Mouse (Mus musculus) forebrain, embryonic 11.5 days (tissue): Measurements from ENCODE around the gene Sacs. TPM values are rescaled to one million over a fixed set of nuclear protein-coding genes. Genes with fewer than 3 reads are reported as not detected.

Experiments used
- ATAC-seq: fragments of 200-750 bp; cut with Nextera tagmentation; replicated peaks from 2 replicates; pipeline ENCODE4 v1.8.0; 2017; ENCODE audit warnings: moderate TSS enrichment; ENCODE audit not compliant: low FRiP score
- DNase-seq: peaks from one replicate; pipeline ENCODE4 v3.0.0-alpha.2; 2017; ENCODE audit warnings: low spot score
- H3K27ac ChIP-seq: fragments of 300-500 bp; sonication (generic); 2 replicates; pipeline ENCODE4 v1.5.1; 2014; ENCODE audit warnings: low read depth, low read length
- H3K27me3 ChIP-seq: fragments of 300-500 bp; sonication (generic); 2 replicates; pipeline ENCODE4 v1.6.1; 2014; ENCODE audit warnings: mild to moderate bottlenecking, low read length, mixed read lengths; ENCODE audit not compliant: control insufficient read depth, insufficient read depth
- H3K36me3 ChIP-seq: fragments of 300-500 bp; sonication (generic); 2 replicates; pipeline ENCODE4 v1.6.1; 2014; ENCODE audit warnings: mild to moderate bottlenecking, low read length, moderate library complexity, mixed read lengths; ENCODE audit not compliant: control insufficient read depth, insufficient read depth
- H3K4me1 ChIP-seq: fragments of 300-500 bp; sonication (generic); replicated peaks from 2 replicates; pipeline ENCODE4 v1.6.1; 2014; ENCODE audit warnings: low read length, mixed read lengths; ENCODE audit not compliant: control insufficient read depth, insufficient read depth
- H3K4me2 ChIP-seq: fragments of 300-500 bp; sonication (generic); 2 replicates; pipeline ENCODE4 v1.6.1; 2014; ENCODE audit warnings: low read depth, mild to moderate bottlenecking, low read length, moderate library complexity, mixed read lengths; ENCODE audit not compliant: severe bottlenecking
- H3K4me3 ChIP-seq: fragments of 300-500 bp; sonication (generic); 2 replicates; pipeline ENCODE4 v1.5.1; 2014; ENCODE audit warnings: low read depth, low read length
- H3K9ac ChIP-seq: fragments of 300-500 bp; sonication (generic); 2 replicates; pipeline ENCODE4 v1.6.1; 2014; ENCODE audit warnings: low read length
- H3K9me3 ChIP-seq: fragments of 300-500 bp; sonication (generic); 2 replicates; pipeline ENCODE4 v1.6.1; 2016; ENCODE audit warnings: low read length, mixed read lengths; ENCODE audit not compliant: control insufficient read depth
- WGBS: fragments of 180-500 bp; shearing (Covaris S2); extraction: QIAGEN DNeasy Blood & Tissue Kit; methylation state at CpG from one replicate; pipeline ENCODE4 v1.1.7; 2014; 5-methylcytosine and 5-hydroxymethylcytosine counted together
- polyA plus RNA-seq: library from polyadenylated mRNA; unstranded; fragments of >200 nt; fragmentation: Nextera tagmentation; extraction: Ambion mirVana; gene quantifications from 2 replicates; pipeline ENCODE4 v1.2.1, GENCODE M21; 2014

Gene Sacs
- polyA plus RNA-seq, 1 experiment from 2014 or later: 6.0 TPM

DNA sequence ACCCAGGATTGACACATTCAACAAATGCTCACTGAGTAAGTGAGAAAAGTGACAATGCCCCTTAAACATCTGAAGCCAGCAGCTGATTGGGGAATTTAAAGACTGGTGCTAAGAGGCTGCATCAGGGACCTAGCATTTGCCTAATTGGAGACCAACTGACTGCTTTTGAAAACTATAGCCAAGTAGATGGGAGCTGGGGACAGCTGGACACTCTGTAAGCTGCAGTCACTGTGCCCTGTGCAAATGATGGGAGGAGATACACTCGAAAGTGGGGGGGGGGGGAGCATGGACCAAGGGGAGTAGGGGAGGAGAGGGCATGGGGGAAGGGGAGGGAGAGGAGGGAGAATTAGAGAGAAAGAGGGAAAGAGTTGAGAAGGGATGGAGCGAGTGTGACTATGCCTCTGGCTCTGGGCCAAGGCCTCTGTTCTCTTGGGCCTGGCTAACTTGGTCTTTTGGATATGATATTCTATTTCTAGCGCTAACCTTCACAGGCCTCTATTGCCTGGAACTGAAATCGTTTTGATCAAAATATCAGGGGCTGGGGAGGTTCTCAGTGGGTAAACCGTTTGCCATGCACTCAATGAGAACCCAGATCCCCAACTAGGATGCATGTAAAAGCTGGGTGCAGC, 97.7 kb downstream of the Sacs start:
- no peak overlapping the region for H3K27ac ChIP-seq
- H3K36me3 ChIP-seq: no peaks in the 10 kb centered on the region
- no peak overlapping the region for H3K4me3 ChIP-seq
- H3K4me2 ChIP-seq: no peak overlapping the region
- no peak overlapping the region for H3K9ac ChIP-seq
- WGBS: 57% methylated on average over 5 of the region's 5 CpGs
- no peaks in the 10 kb centered on the region for H3K4me1 ChIP-seq
- no peak for DNase-seq
- ATAC-seq: no peak
- H3K9me3 ChIP-seq: no peaks in the 10 kb centered on the region
- no peaks in the 10 kb centered on the region for H3K27me3 ChIP-seq

DNA sequence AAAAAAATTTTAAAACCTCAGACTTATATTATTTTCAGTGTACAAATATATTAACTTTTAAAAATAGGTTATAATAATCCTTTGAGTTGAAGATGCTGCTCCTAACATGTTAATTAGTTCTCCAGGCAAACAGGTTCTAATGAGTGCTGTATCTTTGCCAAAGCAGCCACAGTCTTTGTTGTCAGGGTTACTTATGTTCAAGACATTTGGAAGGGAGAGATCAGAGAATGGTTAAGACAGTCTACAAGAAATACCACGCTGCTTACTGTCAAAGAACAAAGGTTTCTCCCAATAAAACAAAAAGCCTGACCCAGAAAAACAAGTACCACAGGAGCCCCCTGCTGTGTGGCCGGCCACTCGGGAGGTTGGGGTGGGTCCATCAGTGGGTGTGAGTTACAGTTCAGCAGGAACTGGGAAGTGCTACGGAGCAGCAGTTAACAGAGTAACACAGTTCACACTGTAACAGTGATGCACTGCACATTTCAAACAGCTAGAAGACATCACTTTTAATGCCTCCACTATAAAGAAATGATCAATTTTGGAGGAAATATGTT, 98.9 kb downstream of the Sacs start:
- H3K9me3 ChIP-seq: no peaks in the 10 kb centered on the region
- H3K27ac ChIP-seq: no peak overlapping the region
- DNase-seq: no peak
- H3K27me3 ChIP-seq: no peaks in the 10 kb centered on the region
- no peak for ATAC-seq
- no peaks in the 10 kb centered on the region for H3K36me3 ChIP-seq
- H3K9ac ChIP-seq: no peak overlapping the region
- no peaks in the 10 kb centered on the region for H3K4me1 ChIP-seq
- no peak overlapping the region for H3K4me3 ChIP-seq
- WGBS: 36% methylated on average over 4 of the region's 4 CpGs
- H3K4me2 ChIP-seq: no peak overlapping the region

DNA sequence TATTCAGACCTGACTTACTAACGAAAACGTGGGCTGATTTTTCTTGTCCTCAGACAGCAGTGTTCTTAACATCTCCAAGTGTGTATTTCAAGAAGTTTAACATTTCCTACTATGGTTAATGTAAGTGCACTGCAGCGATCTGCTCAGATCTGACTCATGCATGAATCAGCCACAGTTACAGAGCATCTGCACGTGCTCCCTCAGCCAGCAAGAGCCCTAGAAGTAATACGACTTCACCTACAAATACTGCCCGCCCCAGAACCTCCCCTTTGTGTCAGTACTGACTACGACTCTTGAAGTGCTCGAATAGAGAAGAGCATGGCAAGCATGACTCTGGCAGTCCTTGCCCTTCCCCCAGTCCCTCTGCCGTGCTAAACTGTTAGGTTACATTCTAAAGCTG, 100.5 kb downstream of the Sacs start:
- H3K27ac ChIP-seq: no peak overlapping the region
- H3K9me3 ChIP-seq: no peaks in the 10 kb centered on the region
- H3K4me3 ChIP-seq: no peak overlapping the region
- ATAC-seq (no peak), DNase-seq (no peak)
- H3K4me2 ChIP-seq: no peak overlapping the region
- 79% methylated on average over 9 of the region's 9 CpGs for WGBS
- no peaks in the 10 kb centered on the region for H3K36me3 ChIP-seq
- no peaks in the 10 kb centered on the region for H3K4me1 ChIP-seq
- H3K27me3 ChIP-seq: no peaks in the 10 kb centered on the region
- no peak overlapping the region for H3K9ac ChIP-seq

- no peak overlapping the region for H3K27ac ChIP-seq
- no peaks in the 10 kb centered on the region for H3K27me3 ChIP-seq
- H3K4me3 ChIP-seq: no peak overlapping the region
- no peaks in the 10 kb centered on the region for H3K9me3 ChIP-seq
- H3K36me3 ChIP-seq: no peaks in the 10 kb centered on the region
- WGBS: 42% methylated on average over 6 of the region's 6 CpGs
- no peak overlapping the region for H3K4me2 ChIP-seq
- DNase-seq: no peak
- H3K4me1 ChIP-seq: no peaks in the 10 kb centered on the region
- H3K9ac ChIP-seq: no peak overlapping the region
- no peak for ATAC-seq
Measured at GRCm38 (mm10) chr14:61242611-61243010, 104.4 kb downstream of the Sacs start.

- no peak overlapping the region for H3K27ac ChIP-seq
- no peaks in the 10 kb centered on the region for H3K4me1 ChIP-seq
- H3K9ac ChIP-seq: no peak overlapping the region
- peaks cover 5% of the 10 kb centered on the region; the same call in 1 of the 2 replicates for H3K9me3 ChIP-seq
- H3K27me3 ChIP-seq: no peaks in the 10 kb centered on the region
- ATAC-seq: no peak
- H3K4me3 ChIP-seq: no peak overlapping the region
- no peaks in the 10 kb centered on the region for H3K36me3 ChIP-seq
- WGBS: 86% methylated on average over 3 of the region's 3 CpGs
- no peak for DNase-seq
- no peak overlapping the region for H3K4me2 ChIP-seq
Measured at GRCm38 (mm10) chr14:61246444-61246843, 108.2 kb downstream of the Sacs start.

DNA sequence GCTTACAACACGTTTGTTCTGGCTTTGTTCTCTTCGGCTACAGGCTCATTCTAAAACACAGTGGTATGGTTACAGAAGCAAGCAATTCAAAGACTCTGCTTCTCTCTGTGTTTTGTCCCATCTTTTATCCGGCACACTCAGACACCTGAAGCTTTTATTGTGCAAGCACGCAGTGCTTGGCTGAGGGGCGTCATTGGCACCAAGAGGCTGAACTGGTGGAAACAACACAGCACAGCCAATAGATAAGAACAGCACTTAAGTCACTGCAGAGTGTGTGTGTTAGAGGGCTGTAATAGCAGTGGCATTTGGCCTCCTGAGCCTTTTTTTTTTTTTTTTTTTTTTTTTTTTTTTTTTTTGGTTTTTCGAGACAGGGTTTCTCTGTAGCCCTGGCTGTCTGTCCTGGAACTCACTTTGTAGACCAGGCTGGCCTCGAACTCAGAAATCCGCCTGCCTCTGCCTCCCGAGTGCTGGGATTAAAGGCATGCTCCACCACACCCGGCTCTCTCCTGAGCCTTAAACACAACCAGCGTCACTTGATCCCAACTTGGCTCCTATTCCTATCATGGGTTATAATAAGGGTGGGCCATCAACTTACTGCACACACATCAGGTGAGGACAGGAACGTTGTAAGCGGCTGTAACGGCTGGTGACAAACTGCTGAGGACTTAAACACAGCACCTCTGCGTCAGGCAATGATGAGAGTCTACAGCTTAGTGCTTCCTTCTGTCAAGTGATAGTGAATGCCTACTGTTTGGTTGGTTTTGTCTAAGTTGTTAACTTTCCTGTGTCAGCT, 114.5 kb downstream of the Sacs start:
- WGBS: 87% methylated on average over 15 of the region's 15 CpGs
- peaks cover 5% of the 10 kb centered on the region; the same call in 1 of the 2 replicates for H3K9me3 ChIP-seq
- H3K4me1 ChIP-seq: no peaks in the 10 kb centered on the region
- no peak overlapping the region for H3K27ac ChIP-seq
- H3K9ac ChIP-seq: no peak overlapping the region
- no peaks in the 10 kb centered on the region for H3K27me3 ChIP-seq
- ATAC-seq: no peak
- no peak overlapping the region for H3K4me3 ChIP-seq
- no peak overlapping the region for H3K4me2 ChIP-seq
- no peaks in the 10 kb centered on the region for H3K36me3 ChIP-seq
- no peak for DNase-seq

DNA sequence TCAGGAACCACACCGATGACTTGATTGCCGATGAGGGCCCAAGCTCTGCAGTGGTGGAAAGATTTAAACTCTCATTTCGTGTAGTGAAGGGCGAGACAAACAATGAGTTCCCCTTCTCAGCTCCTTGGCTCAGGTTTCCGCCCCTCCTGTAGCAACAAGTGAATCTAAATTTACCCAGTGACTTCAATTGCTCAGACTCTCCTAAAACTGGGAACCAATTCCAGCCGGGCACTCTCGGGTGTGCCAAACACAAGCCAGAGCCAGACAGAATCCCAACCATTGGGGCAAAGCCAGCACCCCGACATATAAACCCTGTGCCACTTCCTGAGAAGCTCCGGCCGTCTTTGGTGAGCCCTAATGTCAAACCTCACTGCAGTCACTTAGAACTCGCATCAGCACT, 120.1 kb downstream of the Sacs start, which contains the start of gene Sgcg:
TSS of gene Sgcg (minus strand) at position 139 of the 400 bp plus-strand sequence.
- ATAC-seq (no peak), DNase-seq (no peak)
- Histone ChIP-seq H3K9ac (no peak within 1 kb of the TSS), H3K9me3 (no peaks in the 10 kb centered on the region), H3K36me3 (no peaks in the 10 kb centered on the region), H3K4me2 (no peak within 1 kb of the TSS), H3K4me1 (no peaks in the 10 kb centered on the region), H3K27ac (no peak within 1 kb of the TSS), H3K27me3 (no peaks in the 10 kb centered on the region), H3K4me3 (no peak within 1 kb of the TSS)
- WGBS: 71% methylated on average over 11 of the region's 11 CpGs

- Histone ChIP-seq H3K4me1 (no peaks in the 10 kb centered on the region), H3K4me2 (no peak overlapping the region), H3K9ac (no peak overlapping the region), H3K9me3 (no peaks in the 10 kb centered on the region), H3K27ac (no peak overlapping the region), H3K4me3 (no peak overlapping the region), H3K36me3 (no peaks in the 10 kb centered on the region), H3K27me3 (no peaks in the 10 kb centered on the region)
- 71% methylated on average over 3 of the region's 3 CpGs for WGBS
- ATAC-seq: no peak
- DNase-seq: no peak
Measured at GRCm38 (mm10) chr14:61259084-61259483, 120.8 kb downstream of the Sacs start.
